Mouse (Mus musculus) stomach, adult 2 months (tissue): ENCODE results near the gene Stk26. TPM values are rescaled to one million over a fixed set of nuclear protein-coding genes. Genes with fewer than 3 reads are reported as not detected.

ENCODE experiments used
- polyA plus RNA-seq: library from polyadenylated mRNA; depleted of rRNA; stranded (reverse); fragments of >200 nt; gene quantifications from 2 replicates; pipeline ENCODE4 v1.2.3, GENCODE M21; 2012; rRNA removed

Gene Stk26
- polyA plus RNA-seq = 1.2 and 1.4 TPM in 2 replicates

GRCm38 (mm10) chrX:50840847-50841560 lies at the start of gene Stk26:
Stk26 (plus strand) TSS chrX:50841047.

GRCm38 (mm10) chrX:50942610-50943009 lies 101.8 kb downstream of the Stk26 start, which contains the start of gene Frmd7:
Frmd7 (minus strand) TSS chrX:50942710.

Other genes starting within 250 kb of the Stk26 start
- 0.03 and 0.05 TPM in 2 replicates for gene Frmd7, start 101.7 kb downstream of the Stk26 start, polyA plus RNA-seq
- 0.25 and 0.41 TPM in 2 replicates for gene Rap2c, start 177.0 kb downstream of the Stk26 start, polyA plus RNA-seq